Mouse (Mus musculus): ENCODE measurements around the gene Ugt1a9. TPM values are rescaled to one million over a fixed set of nuclear protein-coding genes. Genes with fewer than 3 reads are reported as not detected.
A peak's percentile ranks its signal among the peaks of the same experiment; 100 is the strongest.
"Not testable (repeated sequence)": the region's sequence is repeated elsewhere in the genome, so short reads cannot be mapped to it uniquely, and the experiment has no call there.

The Ugt1a9 gene
- polyA plus RNA-seq, 1 experiment from 2014 or later = not detected

DNA sequence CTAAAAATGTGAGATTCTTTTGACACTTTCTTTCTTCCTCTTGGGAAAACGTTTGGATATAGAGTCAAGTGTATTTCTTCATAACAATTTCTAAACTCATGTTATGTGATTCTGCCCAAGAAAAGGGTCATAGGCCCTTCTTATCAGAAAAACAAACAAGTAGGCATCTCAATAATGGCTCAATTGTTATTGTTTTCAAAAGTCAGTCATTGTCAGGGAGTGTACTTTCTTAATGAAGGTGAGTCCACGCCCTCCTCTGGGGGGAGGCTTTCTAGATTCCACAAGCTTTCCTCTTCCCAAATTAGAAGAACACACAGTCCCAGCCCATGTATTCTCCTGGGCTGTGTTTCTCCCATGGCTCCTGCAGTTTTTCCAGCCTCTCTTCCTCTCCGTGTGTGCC lies 16.9 kb downstream of the Ugt1a9 start, which contains the start of gene Ugt1a8:
Ugt1a8 (plus strand) TSS at position 301 of the 400 bp plus-strand sequence.
- no peaks in the 10 kb centered on the region for H3K27me3 ChIP-seq
- H3K9ac ChIP-seq = no peak within 1 kb of the TSS
- H3K4me3 ChIP-seq = no peak within 1 kb of the TSS
- no peaks in the 10 kb centered on the region for H3K9me3 ChIP-seq (replicated peaks)
- no peak for ATAC-seq (replicated peaks; ENCODE audit: insufficient number of reproducible peaks, insufficient read depth, low FRiP score, low read depth)
- no peaks in the 10 kb centered on the region for H3K4me1 ChIP-seq (replicated peaks)
- H3K4me2 ChIP-seq = no peak within 1 kb of the TSS
- H3K36me3 ChIP-seq = no peaks in the 10 kb centered on the region
- no peak within 1 kb of the TSS for H3K27ac ChIP-seq
- WGBS = 55% methylated on average over 3 of the region's 3 CpGs

GRCm38 (mm10) chr1:88092341-88092740 lies 21.7 kb downstream of the Ugt1a9 start:
- H3K9me3 ChIP-seq (replicated peaks) = no peaks in the 10 kb centered on the region
- no peak overlapping the region for H3K4me2 ChIP-seq
- no peak overlapping the region for H3K27ac ChIP-seq
- ATAC-seq (replicated peaks; ENCODE audit: insufficient number of reproducible peaks, insufficient read depth, low FRiP score, low read depth) = no peak
- no peak overlapping the region for H3K4me3 ChIP-seq
- no peaks in the 10 kb centered on the region for H3K36me3 ChIP-seq
- no peak overlapping the region for H3K9ac ChIP-seq
- H3K4me1 ChIP-seq (replicated peaks) = 0 out of 2 replicates have a peak, but pooled peaks cover 4% of the 10 kb centered on the region
- H3K27me3 ChIP-seq = no peaks in the 10 kb centered on the region

- peak overlapping the region; percentile 52; the same call in 1 of the 2 replicates for H3K27ac ChIP-seq
- H3K4me3 ChIP-seq; H3K9me3 ChIP-seq (replicated peaks); H3K27me3 ChIP-seq; H3K36me3 ChIP-seq; H3K4me2 ChIP-seq; ATAC-seq (replicated peaks; ENCODE audit: insufficient number of reproducible peaks, insufficient read depth, low FRiP score, low read depth); H3K4me1 ChIP-seq (replicated peaks); H3K9ac ChIP-seq: not testable (repeated sequence)
- WGBS = 63% methylated on average over 3 of the region's 3 CpGs
These were observed 23.7 kb downstream of the Ugt1a9 start for GRCm38 (mm10) chr1:88094270-88094676.

DNA sequence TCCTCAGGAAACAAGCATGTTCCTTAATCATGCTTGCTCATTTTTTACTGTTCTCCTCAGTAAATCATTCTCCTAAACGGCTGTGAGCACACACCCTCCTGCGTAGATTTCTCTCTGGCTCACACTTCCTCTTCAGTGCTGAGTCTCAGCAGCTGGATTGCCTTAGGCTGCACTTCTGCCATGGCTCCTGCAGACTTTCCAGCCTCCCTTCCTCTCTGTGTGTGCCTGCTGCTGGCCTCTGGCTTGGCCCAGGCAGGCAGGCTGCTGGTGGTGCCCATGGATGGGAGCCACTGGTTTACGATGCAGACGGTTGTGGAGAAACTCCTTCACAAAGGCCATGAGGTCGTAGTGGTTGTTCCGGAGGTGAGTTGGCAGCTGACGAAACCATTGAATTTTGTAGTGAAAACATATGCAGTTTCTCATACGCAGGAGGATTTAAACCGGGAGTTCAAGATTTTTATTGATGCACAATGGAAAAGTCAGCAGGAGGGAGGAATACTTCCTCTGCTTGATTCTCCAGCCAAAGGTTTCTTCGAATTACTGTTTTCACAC lies 24.4 kb downstream of the Ugt1a9 start, which contains the start of gene Ugt1a7c:
Ugt1a7c (plus strand) TSS at position 122 of the 552 bp plus-strand sequence.
- Histone ChIP-seq H3K4me1 (replicated peaks) (0 out of 2 replicates have a peak, but pooled peaks cover 4% of the 10 kb centered on the region), H3K36me3 (no peaks in the 10 kb centered on the region), H3K9ac (no peak within 1 kb of the TSS), H3K9me3 (replicated peaks) (no peaks in the 10 kb centered on the region), H3K4me3 (0 out of 2 replicates have a peak within 1 kb of the TSS, but pooled peaks have one; percentile 3), H3K27me3 (no peaks in the 10 kb centered on the region), H3K27ac (peak within 1 kb of the TSS; percentile 52), H3K4me2 (0 out of 2 replicates have a peak within 1 kb of the TSS, but pooled peaks have one; percentile 25)
- WGBS = 51% methylated on average over 10 of the region's 10 CpGs
- ATAC-seq (replicated peaks; ENCODE audit: insufficient number of reproducible peaks, insufficient read depth, low FRiP score, low read depth) = 0 out of 2 replicates have a peak, but pooled peaks have one; percentile 43

- H3K9me3 ChIP-seq (replicated peaks); H3K4me2 ChIP-seq; H3K27ac ChIP-seq; H3K4me1 ChIP-seq (replicated peaks); H3K27me3 ChIP-seq; H3K36me3 ChIP-seq; H3K4me3 ChIP-seq; H3K9ac ChIP-seq; ATAC-seq (replicated peaks; ENCODE audit: insufficient number of reproducible peaks, insufficient read depth, low FRiP score, low read depth): not testable (repeated sequence)
- WGBS = 75% methylated on average over 3 of the region's 3 CpGs
These were observed 27.9 kb downstream of the Ugt1a9 start for GRCm38 (mm10) chr1:88098546-88098945.

DNA sequence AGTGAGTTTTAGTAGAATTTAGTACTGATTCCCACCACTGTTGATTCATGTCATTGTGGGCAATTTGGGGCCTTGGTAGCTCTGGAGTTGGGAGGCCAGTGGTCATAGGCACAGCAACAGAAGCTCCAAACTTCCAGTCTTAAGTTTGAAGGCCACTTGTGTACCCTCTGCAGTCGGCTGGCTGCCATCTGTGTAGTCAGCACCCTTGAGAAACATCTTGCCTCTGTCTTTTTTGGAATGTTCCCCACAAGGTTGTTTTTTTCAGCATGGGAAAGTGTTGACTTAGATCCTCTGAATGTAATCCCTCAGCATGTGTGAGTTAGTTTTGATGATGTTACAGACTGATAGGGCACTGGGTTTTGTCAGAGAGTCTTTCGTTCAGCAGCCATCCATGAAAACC lies 29.1 kb downstream of the Ugt1a9 start:
- H3K4me2 ChIP-seq; H3K4me1 ChIP-seq (replicated peaks); H3K4me3 ChIP-seq; H3K27me3 ChIP-seq; H3K36me3 ChIP-seq; ATAC-seq (replicated peaks; ENCODE audit: insufficient number of reproducible peaks, insufficient read depth, low FRiP score, low read depth); H3K9ac ChIP-seq; H3K9me3 ChIP-seq (replicated peaks); H3K27ac ChIP-seq: not testable (repeated sequence)
- WGBS = 68% methylated on average over 2 of the region's 2 CpGs

DNA sequence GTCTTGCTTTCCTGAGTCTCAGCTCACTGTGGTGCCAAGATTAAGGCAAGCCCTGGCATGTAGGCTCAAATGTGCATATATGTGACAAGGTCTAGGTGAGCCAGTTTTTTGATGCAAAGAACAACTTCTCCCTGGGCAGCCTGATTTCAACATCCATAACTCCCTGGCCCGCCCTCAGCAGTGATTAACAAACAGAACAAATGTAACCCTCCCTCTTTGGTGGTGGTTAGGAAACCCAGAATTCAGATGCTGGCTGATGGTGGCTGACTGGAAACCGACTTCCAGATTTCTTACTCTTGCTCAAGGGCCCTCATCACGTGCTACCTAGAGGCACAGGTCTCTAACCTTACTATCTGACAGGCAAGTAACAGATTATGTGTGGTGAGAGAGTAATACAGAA lies 32.4 kb downstream of the Ugt1a9 start, which contains the start of gene Ugt1a6b:
Ugt1a6b (plus strand) TSS at position 234 of the 400 bp plus-strand sequence.
- not testable (repeated sequence) for H3K4me3 ChIP-seq; H3K9me3 ChIP-seq (replicated peaks); H3K9ac ChIP-seq; H3K27me3 ChIP-seq; H3K4me1 ChIP-seq (replicated peaks); H3K36me3 ChIP-seq; ATAC-seq (replicated peaks; ENCODE audit: insufficient number of reproducible peaks, insufficient read depth, low FRiP score, low read depth); H3K4me2 ChIP-seq; H3K27ac ChIP-seq
- WGBS = 58% methylated on average over 3 of the region's 3 CpGs

GRCm38 (mm10) chr1:88103697-88104468 lies 33.3 kb downstream of the Ugt1a9 start:
- H3K4me1 ChIP-seq (replicated peaks); H3K9ac ChIP-seq; H3K27ac ChIP-seq; H3K36me3 ChIP-seq; H3K4me3 ChIP-seq; H3K27me3 ChIP-seq; H3K9me3 ChIP-seq (replicated peaks); H3K4me2 ChIP-seq; ATAC-seq (replicated peaks; ENCODE audit: insufficient number of reproducible peaks, insufficient read depth, low FRiP score, low read depth): not testable (repeated sequence)
- 64% methylated on average over 4 of the region's 5 CpGs for WGBS

- no peaks in the 10 kb centered on the region for H3K36me3 ChIP-seq
- H3K4me2 ChIP-seq = no peak overlapping the region
- H3K27me3 ChIP-seq = no peaks in the 10 kb centered on the region
- no peak for ATAC-seq (replicated peaks; ENCODE audit: insufficient number of reproducible peaks, insufficient read depth, low FRiP score, low read depth)
- H3K4me1 ChIP-seq (replicated peaks) = no peaks in the 10 kb centered on the region
- H3K4me3 ChIP-seq = no peak overlapping the region
- no peak overlapping the region for H3K27ac ChIP-seq
- H3K9me3 ChIP-seq (replicated peaks) = no peaks in the 10 kb centered on the region
- WGBS = 85% methylated on average over 1 of the region's 1 CpGs
- H3K9ac ChIP-seq = no peak overlapping the region
These were observed 34.2 kb downstream of the Ugt1a9 start for GRCm38 (mm10) chr1:88104667-88105430.

DNA sequence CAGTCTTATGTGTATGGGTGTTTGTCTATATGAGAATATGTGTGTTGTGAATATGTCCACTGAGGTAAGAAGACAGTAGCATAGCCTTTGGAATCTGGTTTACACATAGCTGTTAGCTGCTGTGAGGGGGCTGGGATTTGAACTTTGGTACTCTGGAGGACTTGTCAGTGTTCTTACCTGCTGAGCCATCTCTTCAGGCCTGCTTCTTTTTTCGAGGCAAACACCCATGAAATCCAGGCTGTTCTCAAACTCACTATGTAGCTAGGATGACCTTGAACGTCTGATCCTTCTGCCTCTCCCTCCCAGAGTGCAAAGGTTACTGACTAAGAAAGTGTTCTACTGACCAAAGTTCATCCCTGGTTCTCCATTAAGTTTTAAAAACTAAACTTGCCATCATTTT lies 35.1 kb downstream of the Ugt1a9 start:
- no peaks in the 10 kb centered on the region for H3K27me3 ChIP-seq
- no peaks in the 10 kb centered on the region for H3K9me3 ChIP-seq (replicated peaks)
- H3K27ac ChIP-seq = no peak overlapping the region
- 48% methylated on average over 2 of the region's 2 CpGs for WGBS
- no peaks in the 10 kb centered on the region for H3K4me1 ChIP-seq (replicated peaks)
- no peak overlapping the region for H3K9ac ChIP-seq
- ATAC-seq (replicated peaks; ENCODE audit: insufficient number of reproducible peaks, insufficient read depth, low FRiP score, low read depth) = no peak
- H3K36me3 ChIP-seq = no peaks in the 10 kb centered on the region
- no peak overlapping the region for H3K4me3 ChIP-seq
- no peak overlapping the region for H3K4me2 ChIP-seq

- ATAC-seq (replicated peaks; ENCODE audit: insufficient number of reproducible peaks, insufficient read depth, low FRiP score, low read depth); H3K27ac ChIP-seq; H3K36me3 ChIP-seq; H3K4me1 ChIP-seq (replicated peaks); H3K27me3 ChIP-seq; H3K4me2 ChIP-seq; H3K4me3 ChIP-seq; H3K9me3 ChIP-seq (replicated peaks); H3K9ac ChIP-seq: not testable (repeated sequence)
- 83% methylated on average over 2 of the region's 2 CpGs for WGBS
These were observed 38.5 kb downstream of the Ugt1a9 start for GRCm38 (mm10) chr1:88109027-88109557.

Data from heart, embryonic 15.5 days (tissue).